Mouse (Mus musculus): ENCODE measurements around the gene Uri1. TPM values are rescaled to one million over a fixed set of nuclear protein-coding genes. Genes with fewer than 3 reads are reported as not detected.

Uri1 gene
- polyA plus RNA-seq, 1 experiment from 2014 or later: 40.5 TPM

GRCm38 (mm10) chr7:37951841-37952240 lies 71.5 kb downstream of the Uri1 start:
- Histone ChIP-seq H3K9ac (no peak overlapping the region), H3K27me3 (replicated peaks) (no peaks in the 10 kb centered on the region), H3K36me3 (0 out of 2 replicates have a peak, but pooled peaks cover 12% of the 10 kb centered on the region), H3K9me3 (no peaks in the 10 kb centered on the region), H3K4me3 (replicated peaks) (no peak overlapping the region), H3K4me1 (no peaks in the 10 kb centered on the region), H3K27ac (no peak overlapping the region), H3K4me2 (no peak overlapping the region)
- WGBS: 84% methylated on average over 9 of the region's 9 CpGs
- no peak for ATAC-seq (ENCODE audit: insufficient read depth, low FRiP score, low read depth)

- no peak overlapping the region for H3K27ac ChIP-seq
- 80% methylated on average over 8 of the region's 8 CpGs for WGBS
Observed at GRCm38 (mm10) chr7:37936459-37936858, 86.9 kb downstream of the Uri1 start.

GRCm38 (mm10) chr7:37935786-37936185 lies 87.6 kb downstream of the Uri1 start:
- Histone ChIP-seq H3K36me3 (peaks cover 4% of the 10 kb centered on the region; the same call in 1 of the 2 replicates), H3K4me2 (no peak overlapping the region), H3K4me1 (peaks cover 13% of the 10 kb centered on the region; the same call in 1 of the 2 replicates), H3K27me3 (replicated peaks) (no peaks in the 10 kb centered on the region), H3K4me3 (replicated peaks) (no peak overlapping the region), H3K9ac (no peak overlapping the region), H3K27ac (no peak overlapping the region), H3K9me3 (no peaks in the 10 kb centered on the region)
- 60% methylated on average over 5 of the region's 5 CpGs for whole genome bisulfite sequencing
- ATAC-seq (ENCODE audit: insufficient read depth, low FRiP score, low read depth): no peak

More at GRCm38 (mm10) chr7:37936459-37936858, 86.9 kb downstream of the Uri1 start:
- Histone ChIP-seq H3K9me3 (no peaks in the 10 kb centered on the region), H3K27me3 (replicated peaks) (no peaks in the 10 kb centered on the region), H3K4me3 (replicated peaks) (no peak overlapping the region), H3K9ac (no peak overlapping the region), H3K4me2 (no peak overlapping the region), H3K36me3 (peaks cover 4% of the 10 kb centered on the region; the same call in 1 of the 2 replicates), H3K4me1 (peaks cover 11% of the 10 kb centered on the region; the same call in 1 of the 2 replicates)
- ATAC-seq (ENCODE audit: insufficient read depth, low FRiP score, low read depth): no peak

GRCm38 (mm10) chr7:37934770-37935182 lies 88.6 kb downstream of the Uri1 start:
- Histone ChIP-seq H3K27me3 (replicated peaks) (no peaks in the 10 kb centered on the region), H3K9me3 (no peaks in the 10 kb centered on the region), H3K36me3 (peaks cover 2% of the 10 kb centered on the region; the same call in 1 of the 2 replicates), H3K4me3 (replicated peaks) (no peak overlapping the region), H3K4me1 (peaks cover 15% of the 10 kb centered on the region; the same call in 1 of the 2 replicates), H3K9ac (no peak overlapping the region), H3K4me2 (no peak overlapping the region), H3K27ac (no peak overlapping the region)
- no peak for ATAC-seq (ENCODE audit: insufficient read depth, low FRiP score, low read depth)
- 24% methylated on average over 5 of the region's 5 CpGs for WGBS

- ATAC-seq (ENCODE audit: insufficient read depth, low FRiP score, low read depth): no peak
- Histone ChIP-seq H3K36me3 (no peaks in the 10 kb centered on the region), H3K27ac (no peak overlapping the region), H3K4me2 (no peak overlapping the region), H3K9me3 (no peaks in the 10 kb centered on the region), H3K4me1 (peaks cover 16% of the 10 kb centered on the region; the same call in 1 of the 2 replicates), H3K9ac (no peak overlapping the region), H3K27me3 (replicated peaks) (no peaks in the 10 kb centered on the region), H3K4me3 (replicated peaks) (no peak overlapping the region)
- WGBS: 36% methylated on average over 9 of the region's 9 CpGs
Observed at GRCm38 (mm10) chr7:37933754-37934308, 89.5 kb downstream of the Uri1 start.

- Histone ChIP-seq H3K36me3 (no peaks in the 10 kb centered on the region), H3K27me3 (replicated peaks) (no peaks in the 10 kb centered on the region), H3K27ac (peak overlapping the region; percentile 26; the same call in 1 of the 2 replicates), H3K9me3 (no peaks in the 10 kb centered on the region), H3K9ac (no peak overlapping the region), H3K4me3 (replicated peaks) (no peak overlapping the region), H3K4me1 (peaks cover 16% of the 10 kb centered on the region; the same call in 1 of the 2 replicates), H3K4me2 (0 out of 2 replicates have a peak overlapping the region, but pooled peaks have one; percentile 8)
- peak; percentile 78; the same call in 1 of the 2 replicates for ATAC-seq (ENCODE audit: insufficient read depth, low FRiP score, low read depth)
- 20% methylated on average over 3 of the region's 3 CpGs for WGBS
Observed at GRCm38 (mm10) chr7:37931631-37932030, 91.7 kb downstream of the Uri1 start.

GRCm38 (mm10) chr7:37929738-37930137 lies 93.6 kb downstream of the Uri1 start:
- WGBS: 48% methylated on average over 5 of the region's 5 CpGs
- ATAC-seq (ENCODE audit: insufficient read depth, low FRiP score, low read depth): no peak
- Histone ChIP-seq H3K36me3 (no peaks in the 10 kb centered on the region), H3K4me2 (no peak overlapping the region), H3K27me3 (replicated peaks) (no peaks in the 10 kb centered on the region), H3K4me3 (replicated peaks) (no peak overlapping the region), H3K9ac (no peak overlapping the region), H3K9me3 (no peaks in the 10 kb centered on the region), H3K27ac (no peak overlapping the region), H3K4me1 (peaks cover 14% of the 10 kb centered on the region; the same call in 1 of the 2 replicates)

GRCm38 (mm10) chr7:37922999-37923398 lies 100.4 kb downstream of the Uri1 start:
- no peak overlapping the region for H3K9ac ChIP-seq
- no peaks in the 10 kb centered on the region for H3K27me3 ChIP-seq (replicated peaks)
- H3K36me3 ChIP-seq: no peaks in the 10 kb centered on the region
- WGBS: 82% methylated on average over 4 of the region's 4 CpGs
- no peaks in the 10 kb centered on the region for H3K4me1 ChIP-seq
- H3K27ac ChIP-seq: no peak overlapping the region
- H3K9me3 ChIP-seq: no peaks in the 10 kb centered on the region
- no peak overlapping the region for H3K4me3 ChIP-seq (replicated peaks)
- ATAC-seq (ENCODE audit: insufficient read depth, low FRiP score, low read depth): no peak
- H3K4me2 ChIP-seq: no peak overlapping the region

- H3K9ac ChIP-seq: no peak overlapping the region
- no peak overlapping the region for H3K4me3 ChIP-seq (replicated peaks)
- no peak overlapping the region for H3K4me2 ChIP-seq
- ATAC-seq (ENCODE audit: insufficient read depth, low FRiP score, low read depth): no peak
- H3K27ac ChIP-seq: no peak overlapping the region
- H3K36me3 ChIP-seq: no peaks in the 10 kb centered on the region
- 61% methylated on average over 17 of the region's 17 CpGs for WGBS
- no peaks in the 10 kb centered on the region for H3K4me1 ChIP-seq
- H3K27me3 ChIP-seq (replicated peaks): no peaks in the 10 kb centered on the region
- no peaks in the 10 kb centered on the region for H3K9me3 ChIP-seq
Observed at GRCm38 (mm10) chr7:37921681-37922430, 101.5 kb downstream of the Uri1 start.

GRCm38 (mm10) chr7:37918926-37919325 lies 104.4 kb downstream of the Uri1 start:
- no peaks in the 10 kb centered on the region for H3K9me3 ChIP-seq
- no peak overlapping the region for H3K4me3 ChIP-seq (replicated peaks)
- H3K9ac ChIP-seq: no peak overlapping the region
- 59% methylated on average over 10 of the region's 10 CpGs for WGBS
- H3K36me3 ChIP-seq: no peaks in the 10 kb centered on the region
- H3K27ac ChIP-seq: no peak overlapping the region
- no peak for ATAC-seq (ENCODE audit: insufficient read depth, low FRiP score, low read depth)
- H3K4me2 ChIP-seq: no peak overlapping the region
- H3K27me3 ChIP-seq (replicated peaks): no peaks in the 10 kb centered on the region
- no peaks in the 10 kb centered on the region for H3K4me1 ChIP-seq

- WGBS: 69% methylated on average over 18 of the region's 18 CpGs
- Histone ChIP-seq H3K4me2 (no peak overlapping the region), H3K9ac (no peak overlapping the region), H3K4me1 (peaks cover under 1% of the 10 kb centered on the region; the same call in 1 of the 2 replicates), H3K27ac (no peak overlapping the region), H3K36me3 (no peaks in the 10 kb centered on the region), H3K9me3 (no peaks in the 10 kb centered on the region), H3K27me3 (replicated peaks) (no peaks in the 10 kb centered on the region), H3K4me3 (replicated peaks) (no peak overlapping the region)
- no peak for ATAC-seq (ENCODE audit: insufficient read depth, low FRiP score, low read depth)
Observed at GRCm38 (mm10) chr7:37916762-37917439, 106.5 kb downstream of the Uri1 start.

- H3K4me1 ChIP-seq: peaks cover 6% of the 10 kb centered on the region
- no peak overlapping the region for H3K9ac ChIP-seq
- H3K9me3 ChIP-seq: no peaks in the 10 kb centered on the region
- H3K4me3 ChIP-seq (replicated peaks): no peak overlapping the region
- peak; percentile 43; the same call in 1 of the 2 replicates for ATAC-seq (ENCODE audit: insufficient read depth, low FRiP score, low read depth)
- no peak overlapping the region for H3K4me2 ChIP-seq
- H3K36me3 ChIP-seq: no peaks in the 10 kb centered on the region
- WGBS: 23% methylated on average over 3 of the region's 3 CpGs
- H3K27me3 ChIP-seq (replicated peaks): no peaks in the 10 kb centered on the region
- peak overlapping the region; percentile 54; the same call in 1 of the 2 replicates for H3K27ac ChIP-seq
Observed at GRCm38 (mm10) chr7:37911802-37912122, 111.6 kb downstream of the Uri1 start.
